Mouse (Mus musculus) myocyte (in vitro differentiated cells): Measurements from ENCODE around the gene Olfr1371.

Experiments
- CEBPB ChIP-seq: IDR thresholded peaks from 2 replicates; pipeline ENCODE4 v1.6.1; 2011; ENCODE audit warnings: mild to moderate bottlenecking, moderate library complexity; ENCODE audit not compliant: poor library complexity, insufficient read depth, severe bottlenecking
- E2F4 ChIP-seq: IDR thresholded peaks from one replicate; pipeline ENCODE4 v1.6.1; 2011; ENCODE audit warnings: mild to moderate bottlenecking, control low read depth, moderate library complexity; ENCODE audit not compliant: insufficient read depth
- MAX ChIP-seq: IDR thresholded peaks from one replicate; pipeline ENCODE4 v1.6.1; 2011; ENCODE audit warnings: low read depth, mild to moderate bottlenecking, control low read depth
- MYOD1 ChIP-seq, 3 experiments: IDR thresholded peaks; one replicate each; pipeline ENCODE4 v1.6.1; 2011; ENCODE audit warnings: control low read depth in 2 of 3, low read depth in 2 of 3, mild to moderate bottlenecking in 2 of 3, moderate library complexity in 1 of 3; ENCODE audit not compliant: insufficient read length in 2 of 3, control insufficient read depth in 1 of 3
- MYOG ChIP-seq, 3 experiments: IDR thresholded peaks; one replicate each; pipeline ENCODE4 v1.6.1; 2011; ENCODE audit warnings: control low read depth in 2 of 3, low read depth in 2 of 3, mild to moderate bottlenecking in 2 of 3; ENCODE audit not compliant: insufficient read length in 2 of 3, control insufficient read depth in 1 of 3, insufficient read depth in 1 of 3
- POLR2A ChIP-seq: IDR thresholded peaks from one replicate; pipeline ENCODE4 v1.6.1; 2011; ENCODE audit warnings: low read depth, mild to moderate bottlenecking, control low read depth, moderate library complexity; ENCODE audit not compliant: insufficient read length
- POLR2AphosphoS2 ChIP-seq: IDR thresholded peaks from one replicate; pipeline ENCODE4 v1.6.1; 2011; ENCODE audit warnings: low read depth, control low read depth; ENCODE audit not compliant: insufficient read length
- TCF12 ChIP-seq: IDR thresholded peaks from one replicate; pipeline ENCODE4 v1.6.1; 2011; ENCODE audit warnings: mild to moderate bottlenecking, control low read depth; ENCODE audit not compliant: poor library complexity, insufficient read depth, severe bottlenecking
- USF1 ChIP-seq: IDR thresholded peaks from one replicate; pipeline ENCODE4 v1.6.1; 2011; ENCODE audit warnings: low read depth, mild to moderate bottlenecking, control low read depth, moderate library complexity

GRCm38 (mm10) chr11:52233043-52233653, 19.4 kb upstream of the Olfr1371 start:
- TF ChIP-seq TCF12 (no peak), CEBPB (no peak), POLR2A (no peak), MYOG (IDR thresholded peaks at IDR 0.05; ENCODE audit: control insufficient read depth in 1 of 3, insufficient read depth in 1 of 3, insufficient read length in 2 of 3, low read depth in 2 of 3) (no peak), MYOD1 (IDR thresholded peaks at IDR 0.05; ENCODE audit: control insufficient read depth in 1 of 3, insufficient read length in 2 of 3, low read depth in 2 of 3) (no peak), MAX (no peak), USF1 (no peak), POLR2AphosphoS2 (no peak), E2F4 (no peak)
